Mouse (Mus musculus) MEL (cell line): ENCODE results near the gene Gpc1. TPM values are rescaled to one million over a fixed set of nuclear protein-coding genes. Genes with fewer than 3 reads are reported as not detected.

Source experiments
- DNase-seq: peaks from one replicate; pipeline ENCODE4 v3.0.0; 2011; ENCODE audit warnings: low read depth, low spot score
- H3K27ac ChIP-seq: 2 replicates; pipeline ENCODE4 v1.5.1; 2012; ENCODE audit warnings: low read depth, mild to moderate bottlenecking, control low read depth, low read length, moderate library complexity; ENCODE audit not compliant: control insufficient read depth
- H3K27me3 ChIP-seq, 2 experiments: fragments of 150-350 bp in 1 of 2; sonication (generic) in 1 of 2; 2 replicates each; pipeline ENCODE4 v1.6.1; 2012; ENCODE audit warnings: low read length in 2 of 2, mild to moderate bottlenecking in 2 of 2, improper control_type of control experiment in 1 of 2, moderate library complexity in 1 of 2; ENCODE audit not compliant: insufficient read depth in 2 of 2, control insufficient read depth in 1 of 2
- H3K36me3 ChIP-seq, 2 experiments: 2 replicates each; pipeline ENCODE4 v1.6.1; 2012 to 2014; ENCODE audit warnings: low read length in 2 of 2, improper control_type of control experiment in 1 of 2, inconsistent platforms in 1 of 2, mild to moderate bottlenecking in 1 of 2; ENCODE audit not compliant: insufficient read depth in 2 of 2, control insufficient read depth in 1 of 2
- H3K4me1 ChIP-seq, 2 experiments: fragments of 150-350 bp in 1 of 2; sonication (generic) in 1 of 2; 2 replicates each; pipeline ENCODE4 v1.6.1; 2012; ENCODE audit warnings: low read length in 2 of 2, improper control_type of control experiment in 1 of 2, mild to moderate bottlenecking in 1 of 2; ENCODE audit not compliant: insufficient read depth in 2 of 2, control insufficient read depth in 1 of 2
- H3K4me3 ChIP-seq, 2 experiments: fragments of 150-350 bp in 1 of 2; sonication (generic) in 1 of 2; 2 replicates each; pipeline ENCODE4 v1.5.1; 2012; ENCODE audit warnings: low read depth in 2 of 2, low read length in 2 of 2, mild to moderate bottlenecking in 2 of 2, moderate library complexity in 2 of 2, control low read depth in 1 of 2, improper control_type of control experiment in 1 of 2; ENCODE audit not compliant: control insufficient read depth in 1 of 2, insufficient read depth in 1 of 2
- H3K79me2 ChIP-seq: 2 replicates; pipeline ENCODE4 v1.6.1; 2012; ENCODE audit warnings: mild to moderate bottlenecking, low read length, moderate library complexity; ENCODE audit not compliant: control insufficient read depth, poor library complexity, insufficient read depth
- H3K9ac ChIP-seq: 2 replicates; pipeline ENCODE4 v1.6.1; 2012; ENCODE audit warnings: low read depth, mild to moderate bottlenecking, control low read depth, low read length, moderate library complexity; ENCODE audit not compliant: control insufficient read depth, poor library complexity, severe bottlenecking
- H3K9me3 ChIP-seq: fragments of 150-350 bp; sonication (generic); replicated peaks from 2 replicates; pipeline ENCODE4 v1.6.1; 2012; ENCODE audit warnings: mild to moderate bottlenecking, low read length, improper control_type of control experiment, moderate library complexity; ENCODE audit not compliant: insufficient read depth
- CHD1 ChIP-seq: IDR thresholded peaks from 2 replicates; pipeline ENCODE4 v1.6.1; 2012; ENCODE audit warnings: low read depth, mild to moderate bottlenecking, inconsistent platforms, low read length, improper control_type of control experiment
- ELF1 ChIP-seq: IDR thresholded peaks from 2 replicates; pipeline ENCODE4 v1.6.1; 2014; ENCODE audit warnings: low read depth, mild to moderate bottlenecking, inconsistent platforms, low read length, improper control_type of control experiment, moderate library complexity
- ETS1 ChIP-seq: IDR thresholded peaks from 2 replicates; pipeline ENCODE4 v1.6.1; 2012; ENCODE audit warnings: low read depth, mild to moderate bottlenecking, inconsistent platforms, low read length, improper control_type of control experiment, moderate library complexity
- HCFC1 ChIP-seq: IDR thresholded peaks from 2 replicates; pipeline ENCODE4 v1.6.1; 2012; ENCODE audit warnings: low read depth, mild to moderate bottlenecking, inconsistent platforms, low read length, improper control_type of control experiment, moderate library complexity
- MAFK ChIP-seq: IDR thresholded peaks from 2 replicates; pipeline ENCODE4 v1.6.1; 2011; ENCODE audit warnings: low read depth, mild to moderate bottlenecking, low read length, improper control_type of control experiment, borderline replicate concordance
- MEF2A ChIP-seq: IDR thresholded peaks from 2 replicates; pipeline ENCODE4 v1.6.1; 2014; ENCODE audit warnings: low read depth, mild to moderate bottlenecking, inconsistent platforms, low read length, improper control_type of control experiment; ENCODE audit not compliant: poor library complexity, insufficient replicate concordance, severe bottlenecking; ENCODE audit errors: extremely low read depth
- MYB ChIP-seq: IDR thresholded peaks from 2 replicates; pipeline ENCODE4 v1.6.1; 2011; ENCODE audit warnings: mild to moderate bottlenecking, low read depth, low read length, improper control_type of control experiment
- MYC ChIP-seq: IDR thresholded peaks from 2 replicates; pipeline ENCODE4 v1.6.1; 2011; ENCODE audit warnings: low read depth, mild to moderate bottlenecking, low read length, improper control_type of control experiment, moderate library complexity
- NRF1 ChIP-seq: IDR thresholded peaks from 2 replicates; pipeline ENCODE4 v1.6.1; 2014; ENCODE audit warnings: low read depth, mild to moderate bottlenecking, inconsistent platforms, low read length, improper control_type of control experiment, moderate library complexity; ENCODE audit not compliant: poor library complexity, insufficient read depth, severe bottlenecking
- POLR2AphosphoS5 ChIP-seq: IDR thresholded peaks from 2 replicates; pipeline ENCODE4 v1.6.1; 2012; ENCODE audit warnings: low read depth, borderline replicate concordance, mild to moderate bottlenecking, inconsistent platforms, low read length, moderate library complexity, mixed read lengths
- RAD21 ChIP-seq: IDR thresholded peaks from 2 replicates; pipeline ENCODE4 v1.6.1; 2011; ENCODE audit warnings: mild to moderate bottlenecking, low read depth, low read length, improper control_type of control experiment
- RCOR1 ChIP-seq: IDR thresholded peaks from 2 replicates; pipeline ENCODE4 v1.6.1; 2012; ENCODE audit warnings: low read depth, mild to moderate bottlenecking, inconsistent platforms, low read length, improper control_type of control experiment
- SIN3A ChIP-seq: IDR thresholded peaks from 2 replicates; pipeline ENCODE4 v1.6.1; 2012; ENCODE audit warnings: low read length, improper control_type of control experiment, inconsistent platforms
- SMC3 ChIP-seq: IDR thresholded peaks from 2 replicates; pipeline ENCODE4 v1.6.1; 2011; ENCODE audit warnings: low read depth, low read length, improper control_type of control experiment
- TBP ChIP-seq: IDR thresholded peaks from 2 replicates; pipeline ENCODE4 v1.8.0; 2011; ENCODE audit warnings: low read depth, low read length, improper control_type of control experiment
- TCF12 ChIP-seq: IDR thresholded peaks from 2 replicates; pipeline ENCODE4 v1.6.1; 2014; ENCODE audit warnings: low read depth, mild to moderate bottlenecking, inconsistent platforms, low read length, improper control_type of control experiment, moderate library complexity
- USF1 ChIP-seq: IDR thresholded peaks from 2 replicates; pipeline ENCODE4 v1.6.1; 2014; ENCODE audit warnings: low read depth, mild to moderate bottlenecking, inconsistent platforms, low read length, improper control_type of control experiment, moderate library complexity
- USF2 ChIP-seq, 2 experiments: IDR thresholded peaks; 2 replicates each; pipeline ENCODE4 v1.6.1; 2011 to 2012; ENCODE audit warnings: improper control_type of control experiment in 2 of 2, low read length in 2 of 2, borderline replicate concordance in 1 of 2, inconsistent platforms in 1 of 2, low read depth in 1 of 2, mild to moderate bottlenecking in 1 of 2; ENCODE audit not compliant: insufficient read depth in 1 of 2
- ZC3H11A ChIP-seq: IDR thresholded peaks from 2 replicates; pipeline ENCODE4 v1.6.1; 2012; ENCODE audit warnings: low read depth, mild to moderate bottlenecking, inconsistent platforms, low read length, improper control_type of control experiment
- ZKSCAN1 ChIP-seq: IDR thresholded peaks from 2 replicates; pipeline ENCODE4 v1.6.1; 2012; ENCODE audit warnings: low read depth, mild to moderate bottlenecking, inconsistent platforms, low read length, improper control_type of control experiment, moderate library complexity
- ZMIZ1 ChIP-seq: IDR thresholded peaks from 2 replicates; pipeline ENCODE4 v1.6.1; 2012; ENCODE audit warnings: low read depth, mild to moderate bottlenecking, inconsistent platforms, low read length, improper control_type of control experiment, moderate library complexity
- ZNF384 ChIP-seq: IDR thresholded peaks from 2 replicates; pipeline ENCODE4 v1.6.1; 2012; ENCODE audit warnings: low read depth, mild to moderate bottlenecking, inconsistent platforms, low read length, improper control_type of control experiment
- polyA plus RNA-seq, 2 experiments: library from polyadenylated mRNA; stranded (reverse) in 1 of 2; unstranded in 1 of 2; fragments of >175 nt in 1 of 2; fragments of >200 nt in 1 of 2; gene quantifications; 2 replicates each; pipeline versions ENCODE4 v1.2.1 to v1.2.4; 2012; ENCODE audit warnings: low replicate concordance in 2 of 2, low read depth in 1 of 2; ENCODE audit not compliant: insufficient read length in 2 of 2, insufficient read depth in 1 of 2, missing spikeins in 1 of 2
- total RNA-seq: library from RNA; depleted of rRNA; stranded (reverse); fragments of 300-350 nt; gene quantifications from 2 replicates; pipeline ENCODE4 v1.2.3, GENCODE M21; 2012; rRNA removed

Gpc1 gene
- total RNA-seq = 0.16 and 0.23 TPM in 2 replicates
- polyA plus RNA-seq = 1 to 10 TPM in 1 of 2 experiments, not detected in 1; 3.6 TPM

- no peak within 1 kb of the TSS for H3K27ac ChIP-seq
- TF ChIP-seq USF1 (no peak), RAD21 (no peak), ZC3H11A (no peak), MYB (no peak), TBP (no peak), ELF1 (no peak), USF2 (IDR thresholded peaks at IDR 0.05; ENCODE audit: borderline replicate concordance in 1 of 2, insufficient read depth in 1 of 2, low read depth in 1 of 2, low read length in 2 of 2) (no peak), CHD1 (no peak), MEF2A (no peak), TCF12 (no peak), MAFK (no peak), SMC3 (no peak)
- TF ChIP-seq, all 39 proteins: peak for 0
- Histone ChIP-seq H3K9me3 (no peaks in the 10 kb centered on the region), H3K27me3 (no peaks in the 10 kb centered on the region), H3K79me2 (no peaks in the 10 kb centered on the region), H3K4me1 (no peaks in the 10 kb centered on the region), H3K36me3 (no peaks in the 10 kb centered on the region), H3K9ac (no peak within 1 kb of the TSS), H3K4me3 (no peak within 1 kb of the TSS)
- DNase-seq = no peak
These were observed at the start of gene Gpc1 for GRCm38 (mm10) chr1:92831188-92832001. Gene Gpc1, plus strand, starts transcription at chr1:92831645.

GRCm38 (mm10) chr1:92781862-92782261 lies 49.6 kb upstream of the Gpc1 start:
- DNase-seq = no peak
- Histone ChIP-seq H3K79me2 (no peaks in the 10 kb centered on the region), H3K9ac (no peak overlapping the region), H3K4me3 (no peak overlapping the region), H3K36me3 (no peaks in the 10 kb centered on the region), H3K4me1 (no peaks in the 10 kb centered on the region), H3K27me3 (no peaks in the 10 kb centered on the region), H3K9me3 (no peaks in the 10 kb centered on the region), H3K27ac (no peak overlapping the region)
- no peak for TF ChIP-seq TBP
- no peak for TF ChIP-seq ZKSCAN1
- TF ChIP-seq SIN3A = no peak
- no peak for TF ChIP-seq NRF1
- TF ChIP-seq ZMIZ1 = no peak
- TF ChIP-seq ETS1 = no peak
- TF ChIP-seq POLR2AphosphoS5 = no peak
- TF ChIP-seq HCFC1 = no peak
- TF ChIP-seq ZNF384 = no peak
- TF ChIP-seq USF1 = no peak
- no peak for TF ChIP-seq RCOR1
- TF ChIP-seq MYC = no peak
- TF ChIP-seq ZC3H11A = no peak
- TF ChIP-seq MEF2A = no peak
